Mouse (Mus musculus) urinary bladder, postnatal 25 days (tissue): Measurements from ENCODE around the gene Fabp3.
A peak's percentile ranks its signal among the peaks of the same experiment; 100 is the strongest.

Experiments
- DNase-seq: peaks from one replicate; pipeline ENCODE4 v3.0.0; 2022; ENCODE audit warnings: low spot score

Fabp3 gene

DNA sequence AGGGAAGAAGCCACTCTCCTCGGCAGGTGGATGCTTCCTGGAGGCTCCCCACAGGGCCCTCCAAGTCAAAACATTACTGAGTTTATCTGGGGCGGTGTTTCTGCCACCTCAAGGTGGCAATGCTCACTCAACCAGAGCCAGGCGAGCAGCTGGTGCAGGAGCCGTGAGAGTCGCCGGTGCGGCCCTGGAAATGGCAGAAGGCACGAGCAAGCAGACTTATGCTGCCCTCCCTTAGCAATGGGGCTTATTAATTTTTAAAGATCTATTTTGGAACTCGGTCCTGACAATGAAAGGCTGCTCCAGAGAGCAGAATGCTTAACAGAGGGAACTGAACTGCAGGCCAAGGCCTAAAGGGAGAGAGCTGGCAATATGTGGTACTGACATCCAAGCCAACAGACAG is 19.0 kb downstream of the Fabp3 start:
- no peak for DNase-seq

DNA sequence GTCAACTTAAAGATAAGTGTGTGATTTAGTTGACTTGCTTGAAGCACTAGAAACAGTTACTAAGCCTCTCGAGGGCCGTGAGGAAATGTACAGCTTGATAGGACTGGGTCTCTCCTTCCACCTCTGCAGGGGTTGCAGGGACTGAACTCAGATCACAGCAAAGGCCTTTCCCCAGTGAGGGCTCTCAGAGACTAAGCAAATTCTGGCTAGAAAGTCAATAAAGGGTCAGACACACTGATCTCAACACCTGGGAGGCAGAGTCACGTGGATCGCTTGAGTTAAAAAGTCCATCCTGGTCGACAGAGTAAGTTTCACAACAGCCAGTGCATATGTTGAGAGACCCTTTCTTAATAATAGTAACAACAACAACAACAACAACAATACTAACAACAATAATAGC is 27.5 kb downstream of the Fabp3 start:
- no peak for DNase-seq

DNA sequence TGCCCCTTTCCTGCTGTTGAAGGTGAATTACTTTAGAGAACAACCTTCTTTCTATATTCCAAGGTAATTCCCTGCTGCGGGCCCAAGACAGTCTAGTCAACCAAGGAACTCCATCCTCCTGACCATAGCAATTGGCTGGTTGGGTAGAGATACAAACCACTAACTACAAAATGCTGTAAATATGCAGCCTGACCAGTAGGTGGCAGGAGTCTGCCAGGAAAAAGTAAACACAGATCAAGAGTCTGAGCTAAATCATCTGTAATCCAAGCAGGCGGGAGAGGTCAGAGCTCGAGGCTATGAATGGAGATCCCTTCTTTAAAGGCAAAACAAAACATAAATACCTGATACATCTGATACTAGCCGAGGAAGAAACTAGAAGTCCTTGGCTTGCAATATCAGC is 33.3 kb downstream of the Fabp3 start:
- peak; percentile 56 for DNase-seq

DNA sequence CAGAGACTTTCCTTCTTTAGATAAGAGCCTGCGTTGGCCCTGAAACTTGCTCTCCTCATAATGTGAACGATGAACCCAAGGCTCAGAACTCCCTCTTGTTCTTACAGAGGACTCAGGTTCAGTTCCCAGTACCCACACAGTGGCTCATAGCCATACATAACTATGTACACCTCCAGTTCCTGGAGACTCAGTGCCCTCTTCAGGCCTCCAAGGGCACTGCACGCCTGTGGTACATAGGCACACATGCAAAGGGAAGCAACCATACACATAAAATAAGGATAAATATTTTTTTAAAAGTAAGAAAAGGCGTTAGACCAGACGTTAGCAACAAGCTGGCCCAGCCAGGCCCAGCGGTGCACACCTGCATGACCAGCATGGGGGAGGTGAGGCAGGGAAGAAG is 41.3 kb downstream of the Fabp3 start:
- no peak for DNase-seq

DNA sequence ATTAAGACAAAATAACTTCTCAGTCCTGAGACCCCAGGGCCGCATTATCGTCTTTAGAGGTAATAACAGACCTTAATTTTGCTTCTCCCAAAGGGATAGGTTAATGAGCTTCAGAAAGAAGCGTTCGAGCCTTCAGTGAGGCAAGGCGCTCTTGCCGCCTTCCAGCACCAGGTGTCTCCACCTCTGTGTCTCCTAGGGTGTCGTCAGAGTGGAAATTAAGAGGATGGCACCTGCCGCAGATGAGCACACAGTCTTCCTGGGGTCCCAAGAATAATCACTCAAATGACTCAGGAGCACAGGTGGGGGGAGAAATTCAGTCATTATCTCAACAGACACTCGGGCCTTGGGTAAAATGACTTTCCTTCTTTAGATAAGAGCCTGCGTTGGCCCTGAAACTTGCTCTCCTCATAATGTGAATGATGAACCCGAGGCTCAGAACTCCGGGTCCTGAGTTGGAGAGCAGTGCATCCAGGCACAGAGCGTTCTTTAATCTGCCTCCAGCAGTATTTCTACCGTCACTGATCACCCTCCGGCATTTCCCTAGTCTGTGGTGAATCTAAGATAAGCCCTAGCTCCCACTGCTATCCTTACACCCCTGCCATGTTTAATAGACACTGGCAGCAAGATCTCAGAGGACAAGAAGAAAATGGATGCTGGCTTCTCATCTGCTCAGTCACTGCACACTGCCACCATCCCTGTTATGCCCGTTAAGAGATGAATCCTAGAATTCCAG is 42.5 kb downstream of the Fabp3 start:
- no peak for DNase-seq

DNA sequence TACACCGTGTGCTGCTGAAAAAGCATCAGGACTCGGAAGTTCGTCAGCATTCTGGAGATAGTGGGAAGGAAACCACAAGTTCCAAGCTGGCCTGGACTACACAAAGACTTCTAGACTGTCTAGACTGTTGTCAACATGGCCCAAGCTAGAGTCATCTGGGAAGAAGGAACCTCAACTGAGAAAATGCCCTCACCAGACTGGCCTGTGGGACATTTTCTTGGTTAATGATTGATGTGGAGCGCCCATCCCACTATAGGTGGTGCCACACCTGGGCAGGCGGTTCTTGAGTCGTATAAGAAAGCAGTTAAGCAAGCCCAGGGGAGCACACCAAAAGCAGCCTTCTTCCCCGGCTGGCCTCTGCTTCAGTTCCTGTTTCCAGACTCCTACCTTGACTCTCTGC is 44.2 kb downstream of the Fabp3 start:
- DNase-seq = no peak

DNA sequence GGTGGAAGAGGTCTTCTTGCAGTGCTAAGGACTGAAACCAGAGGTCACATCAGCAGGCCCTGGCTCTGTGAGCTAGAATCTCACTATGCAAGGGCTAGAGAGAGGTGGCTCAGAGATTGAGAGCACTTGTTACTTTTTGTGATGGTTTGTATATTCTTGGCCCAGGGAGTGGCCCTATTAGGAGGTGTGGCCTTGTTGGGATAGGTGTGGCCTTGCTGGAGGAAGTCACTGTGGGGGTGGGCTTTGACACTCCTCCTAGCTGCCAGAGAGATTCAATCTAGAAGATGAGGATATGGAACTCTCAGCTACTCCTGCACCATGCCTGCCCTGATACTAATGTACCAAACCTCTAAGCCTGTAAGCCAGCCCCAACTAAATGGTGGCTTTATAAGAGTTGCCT is 49.6 kb downstream of the Fabp3 start:
- no peak for DNase-seq

DNA sequence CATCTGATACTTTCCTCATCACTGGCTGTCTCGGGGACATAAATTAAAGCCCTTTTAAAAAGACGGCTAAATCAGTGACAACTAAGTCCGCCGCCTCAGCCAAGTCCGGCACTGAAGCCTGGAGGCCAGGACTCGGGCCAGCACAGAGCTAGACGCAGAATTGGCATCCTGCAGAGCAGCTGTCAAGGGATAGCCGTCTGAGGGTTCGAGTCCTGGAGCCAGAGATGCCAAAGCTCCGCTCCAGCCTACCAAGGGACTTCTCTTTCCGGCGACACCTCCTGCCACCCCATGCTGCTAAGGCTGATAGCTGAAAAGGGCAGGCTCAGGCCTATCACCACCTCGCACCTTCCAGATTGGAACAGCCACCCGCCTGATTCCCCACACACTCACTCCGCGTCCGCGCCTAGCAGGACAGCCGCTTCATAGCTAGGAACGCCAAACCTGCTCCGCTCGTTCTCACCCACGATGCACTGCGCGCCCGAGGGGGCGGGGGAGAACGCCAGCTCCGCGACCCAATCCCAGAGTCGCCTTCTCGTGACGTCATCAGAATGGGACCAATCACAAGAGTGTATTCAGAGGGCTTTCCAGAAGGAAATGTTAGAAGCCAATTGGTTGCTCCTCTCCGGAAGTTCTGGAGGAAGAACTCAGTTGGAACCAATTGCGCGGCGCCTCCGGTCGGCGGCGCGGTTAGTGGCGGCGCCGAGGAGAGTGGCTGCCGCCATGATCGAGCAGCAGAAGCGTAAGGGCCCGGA is 51.3 kb downstream of the Fabp3 start, which contains the start of the genes Zcchc17 and Snrnp40:
Zcchc17 (minus strand) TSS at position 458 of the 752 bp plus-strand sequence.
Snrnp40 (plus strand) TSS at position 647 of the 752 bp plus-strand sequence.
- peak; percentile 98 for DNase-seq

DNA sequence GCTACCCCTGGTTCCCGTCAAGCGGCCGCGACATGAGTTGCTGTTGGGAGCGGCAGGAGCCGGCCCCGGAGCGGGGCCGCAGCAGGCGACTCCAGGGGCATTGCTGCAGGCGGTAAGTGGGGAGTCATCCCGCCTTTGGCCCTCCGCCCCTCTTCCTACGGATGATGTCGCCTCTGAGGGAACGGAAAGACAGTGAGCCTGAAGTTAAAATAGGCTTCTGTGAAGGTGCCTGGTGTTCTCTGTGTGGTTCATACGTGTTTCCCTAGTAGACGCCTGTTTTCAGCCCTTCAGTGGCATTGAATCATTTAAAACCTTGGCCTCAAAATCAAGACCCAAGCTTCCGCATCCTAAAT is 51.8 kb downstream of the Fabp3 start:
- DNase-seq = no peak
